Mouse (Mus musculus) cerebellum, adult 18-20 months (tissue): ENCODE measurements around the gene Supt4a.

ENCODE experiments used
- DNase-seq, 2 experiments: peaks; one replicate each; pipeline ENCODE4 v3.0.0; 2021

Supt4a gene

DNA sequence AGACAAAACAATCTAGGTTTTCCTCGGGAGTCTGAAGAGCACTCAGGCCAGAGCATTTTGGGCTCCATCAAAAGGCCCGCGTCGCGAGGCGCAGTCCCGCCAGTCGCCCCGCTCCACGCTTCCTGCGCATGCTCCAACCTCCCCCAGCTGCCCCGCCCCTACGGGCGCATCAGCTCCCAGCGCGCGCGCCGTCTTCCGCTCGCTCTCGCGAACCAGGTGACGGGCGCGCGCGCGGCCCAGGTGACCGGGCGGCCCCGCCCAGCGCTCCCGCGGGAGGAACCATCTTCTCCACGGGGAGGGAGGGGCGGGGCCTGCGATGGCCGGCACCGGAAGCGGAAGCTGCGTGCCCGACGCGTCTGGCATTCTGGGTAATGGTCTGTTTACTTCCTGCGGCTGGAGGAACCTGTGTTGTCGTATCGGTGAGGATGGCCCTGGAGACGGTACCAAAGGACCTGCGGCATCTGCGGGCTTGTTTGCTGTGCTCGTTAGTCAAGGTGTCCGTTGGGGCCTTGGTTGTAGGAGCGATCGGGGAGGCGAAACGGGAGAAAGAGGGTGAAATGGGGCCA, at the start of gene Supt4a:
Supt4a (plus strand) TSS at position 378 of the 566 bp plus-strand sequence.
- DNase-seq = peak; percentile 96 to 99

DNA sequence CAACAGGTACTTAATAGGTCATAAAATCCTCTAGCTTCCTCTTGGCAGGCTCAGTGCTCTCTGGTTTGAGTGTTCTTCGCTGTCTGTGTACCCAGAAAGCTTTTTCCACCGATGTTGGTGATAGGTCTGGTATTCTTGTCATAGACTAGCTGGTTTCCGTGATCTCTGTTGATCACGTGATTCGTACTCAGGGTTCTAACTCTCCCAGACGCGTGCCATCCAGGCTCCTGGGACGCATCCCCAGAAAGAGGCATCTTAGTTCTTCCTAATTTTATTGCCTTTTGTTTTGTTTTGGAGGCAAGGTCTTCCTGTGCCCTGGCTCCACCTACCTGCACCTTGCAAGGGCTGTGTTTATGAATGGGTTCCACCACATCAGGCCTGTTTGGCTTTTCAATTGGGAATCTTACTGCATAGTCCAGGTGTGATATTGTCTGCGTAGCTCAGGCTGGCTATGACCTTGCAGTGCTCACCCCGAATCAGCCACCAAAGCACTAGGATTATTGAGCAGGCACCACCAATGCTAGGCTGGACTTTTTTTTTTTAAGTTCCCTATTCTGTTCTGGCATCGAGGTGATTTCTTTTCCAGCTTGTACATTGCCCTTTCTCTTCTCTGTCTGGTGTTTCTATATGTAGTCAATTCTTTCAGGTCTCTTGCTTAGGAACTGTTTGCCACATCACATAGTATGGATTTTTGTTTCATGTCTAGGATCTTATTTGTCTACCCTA, 48.7 kb upstream of the Supt4a start:
- no peak for DNase-seq

DNA sequence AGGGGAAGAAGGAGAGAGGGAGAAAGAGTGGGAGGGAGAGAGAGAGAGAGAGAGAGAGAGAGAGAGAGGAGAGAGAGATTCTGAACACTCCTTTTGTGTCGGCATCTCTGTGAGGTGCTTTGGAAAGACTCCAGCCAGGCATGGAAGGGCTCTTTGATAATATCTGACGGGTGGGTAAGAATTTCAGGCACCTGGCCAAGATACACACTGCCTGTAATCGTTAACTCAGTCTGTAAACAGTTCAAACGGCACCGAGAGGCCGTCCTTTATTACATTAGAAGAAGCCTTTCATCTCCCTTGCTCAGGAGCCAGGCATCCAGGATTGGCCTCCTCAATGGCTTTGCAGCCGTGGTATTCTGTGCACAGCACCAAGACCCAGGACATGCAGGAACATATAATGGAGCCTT, 47.9 kb upstream of the Supt4a start:
- no peak for DNase-seq

DNA sequence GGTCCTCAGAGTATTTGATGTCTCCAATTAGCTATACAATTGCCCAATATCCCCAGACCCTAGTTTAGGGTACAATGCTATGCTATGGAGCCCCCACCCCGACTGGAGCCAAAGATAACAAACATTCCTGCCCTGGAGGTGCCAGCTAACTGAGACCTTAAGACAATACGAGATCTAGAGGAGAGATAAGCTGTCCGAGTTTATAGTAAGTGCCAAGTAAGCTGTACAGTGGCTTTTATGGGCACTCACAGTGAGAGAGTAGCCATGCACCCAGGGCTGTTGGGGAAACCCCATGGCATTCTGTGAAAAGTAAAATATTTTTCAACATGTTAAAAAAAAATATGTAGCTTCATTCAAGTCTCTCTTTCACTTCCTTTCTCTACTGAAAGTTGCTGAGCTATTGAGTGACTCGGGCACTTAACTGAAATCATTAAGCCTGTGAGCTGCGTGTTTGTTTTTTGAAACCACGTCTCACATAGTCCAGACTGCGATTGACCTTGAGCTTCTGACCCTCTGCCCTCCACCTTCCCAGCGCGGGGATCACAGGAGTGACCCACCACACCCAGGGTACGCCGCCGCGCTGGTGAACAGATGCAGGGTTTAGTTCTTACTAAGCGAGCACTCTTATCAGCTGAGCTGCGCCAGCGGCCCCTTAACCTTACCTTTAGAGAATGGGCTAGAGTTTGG, 47.2 kb upstream of the Supt4a start:
- no peak for DNase-seq

DNA sequence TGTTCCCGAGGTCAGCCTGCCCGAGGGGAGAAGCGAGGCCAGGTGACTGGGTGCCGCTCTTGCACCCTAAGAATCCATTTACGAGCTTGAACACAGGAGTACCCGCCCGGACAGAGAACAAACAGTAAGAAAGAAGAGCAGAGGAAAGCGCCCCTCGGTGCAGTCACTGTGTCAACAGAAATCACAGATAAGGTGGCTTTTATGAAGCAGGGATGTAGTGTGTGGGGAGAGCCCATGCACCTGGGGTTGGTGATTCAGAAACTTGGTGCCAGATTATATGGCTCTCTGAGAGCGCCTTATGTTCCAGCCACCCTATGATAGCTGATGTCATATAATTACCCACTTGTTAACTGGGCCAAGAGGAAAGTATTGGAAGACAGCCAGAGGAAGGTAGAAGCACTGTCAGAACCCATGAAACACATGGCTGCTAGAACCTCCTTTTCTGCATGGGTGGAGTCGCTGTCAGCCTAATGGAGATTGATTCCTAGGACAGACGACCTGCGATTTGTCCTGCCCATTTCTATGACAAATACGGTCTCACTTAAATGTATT, 40.1 kb upstream of the Supt4a start:
- no peak for DNase-seq

DNA sequence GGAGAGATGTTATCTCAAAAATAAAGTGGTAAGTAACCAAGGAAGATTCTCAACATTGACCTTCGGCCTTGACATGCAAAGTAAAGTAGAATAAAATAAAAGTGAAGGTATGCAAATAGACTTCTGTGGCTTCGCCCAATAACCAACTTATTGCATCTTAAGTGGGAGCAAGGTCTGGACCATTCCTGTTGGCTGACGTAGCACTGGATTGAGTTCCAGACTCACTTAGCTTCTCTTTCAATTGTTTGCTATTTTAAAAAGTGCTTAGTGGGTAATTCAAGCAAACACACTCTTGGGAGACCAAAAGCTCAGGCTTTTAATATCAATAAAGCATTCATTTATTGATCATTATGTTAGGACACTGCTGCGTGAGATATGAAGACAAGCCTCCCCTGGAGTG, 39.2 kb upstream of the Supt4a start:
- DNase-seq = no peak

DNA sequence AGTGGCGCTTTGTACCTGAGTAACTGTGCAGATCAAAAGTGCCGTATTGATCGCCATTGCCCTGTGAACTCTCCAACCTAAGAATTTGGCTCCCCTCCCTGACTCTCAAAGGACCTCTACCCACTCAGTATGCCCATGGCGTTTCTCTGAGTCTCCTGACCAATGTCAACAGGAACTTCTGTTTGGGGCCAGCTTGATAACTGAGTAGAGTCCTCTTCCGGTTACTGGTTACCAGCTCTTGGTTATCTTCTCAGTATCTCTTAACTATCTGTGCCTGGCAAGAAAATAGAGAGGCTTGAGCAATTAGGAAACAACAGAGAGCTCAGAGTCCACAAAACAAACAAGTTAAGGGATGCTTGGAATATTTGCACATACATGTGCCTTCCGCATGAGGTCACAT, 36.2 kb upstream of the Supt4a start:
- no peak for DNase-seq

DNA sequence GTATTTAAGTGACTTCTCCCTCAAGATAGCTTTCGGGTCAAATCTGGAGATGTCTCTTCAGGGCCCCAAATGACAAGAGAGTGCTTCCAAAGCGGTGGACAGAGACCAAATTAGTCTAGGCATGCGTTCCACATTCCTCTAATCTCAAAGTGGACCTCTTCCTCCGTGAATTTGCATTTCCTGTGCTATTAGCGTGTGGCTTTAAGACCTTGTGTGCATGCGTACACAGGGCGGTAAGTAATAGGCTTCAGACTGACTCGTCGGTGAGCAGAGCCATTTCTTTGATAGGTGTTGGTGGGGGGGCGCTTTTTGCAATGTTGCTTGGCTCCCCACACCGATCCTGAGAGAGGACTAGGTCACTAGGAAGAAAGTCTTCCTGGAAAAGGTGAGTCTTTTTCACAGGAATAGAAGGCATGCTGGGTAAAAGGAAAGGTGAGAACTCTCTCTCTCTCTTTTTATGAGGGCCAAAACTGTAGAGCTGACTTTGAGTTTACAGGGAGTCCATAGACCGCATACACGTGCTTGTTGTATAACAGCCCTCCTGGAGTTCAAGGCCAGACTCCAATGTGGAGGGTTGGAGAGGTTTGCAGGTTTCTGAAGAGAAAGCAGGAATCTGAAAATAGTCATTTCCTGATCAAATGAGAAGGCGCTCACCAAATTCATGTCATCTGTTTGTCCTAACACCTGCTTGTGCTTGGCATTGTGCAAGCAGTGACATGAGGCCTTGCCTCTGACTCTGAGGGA, 35.3 kb upstream of the Supt4a start:
- no peak for DNase-seq

DNA sequence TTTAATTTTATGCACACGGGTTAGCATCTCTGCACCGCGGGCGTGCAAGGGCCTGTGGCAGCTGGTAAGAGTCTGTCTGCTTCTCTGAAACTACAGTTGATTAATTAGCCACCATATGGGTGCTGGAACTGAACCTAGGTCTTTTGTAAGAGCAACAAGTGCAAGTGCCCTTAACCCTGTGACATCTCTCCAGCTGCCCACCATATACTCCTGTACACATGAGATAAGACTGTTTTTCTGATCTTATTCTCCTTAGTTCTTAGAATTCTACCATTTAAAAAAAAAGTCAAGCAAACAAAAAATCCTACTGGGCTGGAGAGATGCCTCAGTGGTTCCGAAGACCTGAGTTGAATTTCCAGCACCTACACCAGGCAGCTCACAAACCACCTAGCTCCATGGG, 33.7 kb upstream of the Supt4a start:
- DNase-seq = no peak

DNA sequence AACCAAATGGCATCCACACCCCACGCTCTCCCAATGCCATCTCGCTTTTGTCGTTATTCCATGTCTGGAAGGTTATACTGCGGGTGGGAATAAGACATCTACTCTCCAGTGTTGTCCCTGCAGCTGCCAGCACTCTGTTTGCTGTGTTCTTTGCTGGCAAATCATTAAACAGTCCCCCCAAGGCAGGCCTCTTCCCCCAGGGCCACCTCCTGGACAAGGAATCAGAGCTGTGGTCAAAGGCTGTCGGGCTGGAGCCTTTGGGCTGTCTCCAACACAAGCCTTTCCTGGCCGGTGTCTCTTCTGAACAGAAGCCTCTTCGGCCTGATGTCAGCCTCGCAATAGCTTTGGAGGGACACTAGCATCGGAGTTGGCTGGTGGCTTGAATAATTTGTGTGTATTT, 33.1 kb upstream of the Supt4a start:
- DNase-seq = no peak

DNA sequence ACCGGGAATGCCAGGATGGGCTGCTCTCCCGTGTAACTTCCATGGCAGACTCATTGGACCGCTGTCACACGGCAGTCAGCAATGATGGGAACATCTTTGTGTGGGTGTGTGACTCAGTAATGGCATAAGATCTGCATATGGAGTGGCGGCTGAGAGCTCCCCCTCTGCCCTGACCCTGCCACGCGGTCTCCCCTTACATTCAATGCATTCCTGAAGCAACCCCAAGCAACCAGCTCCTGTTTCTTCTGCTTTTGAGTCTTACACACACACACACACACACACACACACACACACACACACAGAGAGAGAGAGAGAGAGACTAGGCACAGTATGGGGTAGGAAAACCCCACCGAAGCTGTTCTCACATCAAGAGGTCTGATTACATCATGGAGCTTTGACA, 29.8 kb upstream of the Supt4a start:
- DNase-seq = no peak

DNA sequence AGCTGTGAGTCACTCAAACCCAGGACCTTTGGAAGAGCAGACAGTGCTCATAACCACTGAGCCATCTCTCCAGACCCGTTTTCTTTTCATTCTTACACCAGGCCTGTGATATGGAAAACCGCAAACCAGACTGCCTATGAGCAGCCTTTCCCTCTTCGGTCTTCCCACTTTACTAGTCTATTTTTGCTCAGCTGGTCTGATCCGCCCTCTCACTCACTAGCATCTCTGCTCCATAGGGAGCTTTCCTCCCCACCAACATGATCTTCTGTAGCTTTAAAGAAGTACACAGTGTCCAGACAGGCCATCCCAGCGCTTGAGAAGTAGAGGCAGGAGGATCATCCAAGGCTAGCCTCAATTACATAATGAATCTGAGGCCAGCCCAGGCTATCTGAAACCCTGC, 28.4 kb upstream of the Supt4a start:
- DNase-seq = no peak

DNA sequence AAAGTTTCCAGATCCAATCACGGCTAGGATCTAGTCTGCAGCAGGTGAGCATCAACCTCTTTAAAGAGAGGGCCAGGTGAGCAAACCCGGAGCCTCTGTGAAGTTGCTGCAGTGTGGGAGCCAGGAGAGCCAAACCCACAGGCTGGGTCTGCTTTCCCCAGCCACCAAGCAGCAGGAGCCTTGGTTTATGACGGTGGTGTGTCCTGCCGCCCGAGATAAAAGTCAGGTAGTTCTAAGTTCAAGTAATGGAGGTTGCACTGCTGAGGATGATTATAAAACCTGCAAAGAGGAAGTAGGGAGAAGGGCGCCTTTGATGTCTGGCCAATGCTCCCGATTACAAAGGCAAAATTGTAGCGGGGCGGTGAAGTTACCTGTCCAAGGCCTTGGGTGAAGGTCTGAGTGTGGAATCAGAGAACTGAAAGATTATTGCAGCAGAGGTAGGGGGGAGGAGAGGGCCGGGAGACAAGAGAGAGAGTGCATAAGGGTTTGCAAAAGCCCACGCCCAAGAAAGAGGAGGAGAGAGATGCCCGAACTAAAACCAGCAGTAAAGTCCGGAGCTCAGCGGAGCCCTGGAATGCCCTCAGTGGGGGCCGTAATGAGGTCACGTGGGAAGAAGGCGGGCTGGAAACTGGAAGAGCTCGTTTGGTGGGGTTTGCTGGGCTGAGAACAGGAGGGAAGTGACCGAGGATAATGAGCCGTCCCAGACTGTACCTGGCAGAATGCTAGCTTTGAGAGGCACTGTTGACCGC, 27.7 kb upstream of the Supt4a start:
- DNase-seq = peak in 1 of 2 experiments; percentile 12

DNA sequence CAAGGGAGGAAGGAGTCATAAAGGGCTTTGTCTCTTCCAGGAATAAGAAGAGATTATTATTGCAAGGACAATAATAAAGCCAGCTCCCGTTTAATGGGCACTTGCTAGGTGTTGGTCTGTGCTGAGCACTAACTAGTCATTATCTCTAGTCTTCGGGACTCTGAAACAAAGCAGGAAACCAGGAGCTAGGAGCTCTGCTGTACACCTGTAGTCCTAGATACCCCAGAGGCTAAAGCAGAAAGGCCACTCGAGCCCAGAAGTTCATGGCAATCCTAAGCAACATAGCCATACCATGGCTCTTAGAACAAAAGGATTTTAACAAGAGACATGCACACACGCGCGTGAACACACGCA, 27.1 kb upstream of the Supt4a start:
- no peak for DNase-seq

DNA sequence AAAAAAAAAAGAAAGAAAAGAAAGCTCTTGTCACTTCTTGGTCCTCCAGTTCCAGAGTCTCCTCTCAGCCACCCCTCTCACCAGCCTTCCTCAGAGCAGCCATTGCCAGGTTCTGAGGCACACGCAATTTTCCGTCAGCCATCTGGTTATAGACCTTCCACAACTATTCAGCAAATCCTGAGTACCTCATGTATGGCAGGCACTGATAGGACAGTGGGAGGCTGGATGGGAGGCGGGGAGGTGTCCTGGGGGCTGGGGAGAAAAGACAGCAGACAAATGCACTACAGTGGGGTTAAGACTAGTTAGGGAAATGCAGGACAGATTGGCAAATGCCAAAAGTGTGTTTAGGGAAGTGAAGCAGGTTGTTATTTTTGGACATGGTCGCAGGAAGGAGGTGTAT, 25.2 kb upstream of the Supt4a start:
- no peak for DNase-seq

DNA sequence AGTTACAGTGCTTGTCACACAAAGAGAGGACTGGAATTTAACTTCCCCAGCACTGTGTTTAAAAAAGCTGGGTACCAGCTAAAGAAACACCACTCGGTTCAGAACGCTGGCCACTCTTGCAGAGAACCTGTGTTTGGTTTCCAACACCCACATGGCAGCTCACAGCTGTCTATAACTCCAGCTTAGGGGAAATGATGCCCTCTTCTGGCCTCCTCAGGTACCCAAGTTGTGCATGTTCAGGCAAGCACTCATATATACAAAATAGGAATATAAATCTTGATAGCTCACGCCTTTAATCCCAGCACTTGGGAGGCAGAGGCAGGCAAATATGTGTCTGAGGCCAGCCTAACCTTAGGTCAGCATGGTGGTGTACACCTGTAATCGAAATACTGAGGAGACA, 21.4 kb upstream of the Supt4a start:
- no peak for DNase-seq

DNA sequence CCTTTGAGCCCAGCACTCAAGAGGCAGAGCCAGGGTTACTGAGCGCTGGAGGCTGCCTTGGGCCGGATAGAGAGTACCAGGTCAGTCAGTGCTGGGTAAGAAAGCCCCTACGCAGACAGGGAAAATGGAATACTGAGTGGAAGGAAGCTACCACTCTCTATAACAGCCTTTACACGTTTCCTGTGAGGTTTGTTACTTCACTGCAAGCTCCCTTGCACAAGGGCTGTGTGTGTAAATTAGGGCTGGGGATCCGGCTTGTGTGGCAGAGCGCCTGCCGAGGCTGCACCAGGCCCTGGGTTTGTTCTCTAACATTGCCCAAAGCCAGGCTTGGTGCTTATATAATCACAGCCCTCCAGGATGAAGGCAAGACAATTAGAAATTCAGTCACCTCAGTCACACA, 17.8 kb upstream of the Supt4a start:
- no peak for DNase-seq

DNA sequence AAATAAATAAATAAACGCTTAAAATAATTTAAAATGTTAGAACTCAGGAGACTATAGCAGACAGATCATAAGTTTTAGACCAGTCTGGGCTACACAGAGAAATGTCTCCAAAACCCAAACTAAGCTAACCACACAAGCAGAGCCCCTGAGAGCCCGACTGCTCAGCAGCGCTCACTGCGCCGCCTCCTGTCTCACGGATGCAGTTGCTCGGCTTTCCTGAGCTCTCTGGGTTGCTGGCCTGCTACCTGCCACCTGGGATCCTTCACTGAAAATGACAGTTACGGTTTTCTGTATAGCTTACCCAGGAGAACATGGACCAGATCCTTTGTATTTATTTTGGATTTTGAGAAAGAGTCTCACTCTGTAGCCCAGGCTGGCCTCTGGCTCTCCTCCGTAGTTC, 17.0 kb upstream of the Supt4a start:
- no peak for DNase-seq

DNA sequence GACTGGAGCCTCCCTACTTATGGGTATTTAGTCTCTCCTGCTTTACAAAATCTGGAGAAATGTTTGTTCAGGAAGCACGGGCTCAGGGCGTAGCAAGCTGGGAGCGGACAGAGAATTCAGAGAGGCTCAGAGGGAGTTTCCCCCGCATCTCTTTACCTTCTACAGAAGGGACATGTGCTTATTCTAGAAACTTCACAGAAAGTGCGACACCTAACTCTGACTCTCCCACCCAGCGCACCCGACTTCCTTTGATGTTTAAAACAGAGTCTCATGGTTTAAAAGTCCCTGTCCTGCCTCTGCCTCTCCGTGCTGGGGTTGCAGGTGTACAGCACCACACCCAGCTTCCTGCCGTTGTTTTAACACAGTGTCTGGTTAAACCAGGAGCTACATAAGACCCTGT, 16.5 kb upstream of the Supt4a start:
- no peak for DNase-seq

DNA sequence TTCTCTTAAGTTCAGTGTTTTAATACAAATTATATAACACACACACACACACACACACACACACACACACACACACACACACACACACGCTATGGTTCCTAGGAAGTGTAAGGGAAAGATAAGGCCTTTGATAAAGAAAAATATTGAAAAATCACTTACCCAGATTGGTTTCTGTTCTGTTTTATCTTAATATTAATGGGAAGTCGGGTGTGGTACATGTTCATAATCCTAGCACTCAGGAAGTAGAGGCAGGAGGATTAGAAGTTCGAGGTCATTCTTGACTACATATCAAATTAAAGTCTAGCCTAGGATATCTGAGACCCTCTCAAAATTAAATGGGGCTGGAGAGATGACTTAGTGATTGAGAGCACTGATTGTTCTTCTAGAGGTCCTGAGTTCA, 15.2 kb upstream of the Supt4a start:
- DNase-seq = no peak

DNA sequence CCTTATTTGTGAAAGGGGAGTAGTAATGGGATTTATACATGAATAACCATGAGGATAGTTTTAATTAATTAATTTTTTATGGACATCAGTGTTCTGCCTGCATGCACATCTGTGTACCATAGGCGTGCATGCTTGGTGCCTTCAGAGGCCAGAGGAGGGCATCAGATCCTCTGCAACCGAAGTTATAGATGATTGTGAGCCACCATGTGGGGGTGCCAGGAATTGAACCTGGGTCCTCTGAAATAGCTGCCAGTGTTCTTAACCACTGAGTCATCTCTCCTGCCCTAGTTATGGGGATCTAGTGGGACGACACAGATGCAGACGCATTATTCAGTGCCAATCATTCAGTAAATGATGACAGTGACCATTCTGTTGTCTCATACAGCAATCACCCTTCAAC, 14.5 kb upstream of the Supt4a start:
- no peak for DNase-seq

DNA sequence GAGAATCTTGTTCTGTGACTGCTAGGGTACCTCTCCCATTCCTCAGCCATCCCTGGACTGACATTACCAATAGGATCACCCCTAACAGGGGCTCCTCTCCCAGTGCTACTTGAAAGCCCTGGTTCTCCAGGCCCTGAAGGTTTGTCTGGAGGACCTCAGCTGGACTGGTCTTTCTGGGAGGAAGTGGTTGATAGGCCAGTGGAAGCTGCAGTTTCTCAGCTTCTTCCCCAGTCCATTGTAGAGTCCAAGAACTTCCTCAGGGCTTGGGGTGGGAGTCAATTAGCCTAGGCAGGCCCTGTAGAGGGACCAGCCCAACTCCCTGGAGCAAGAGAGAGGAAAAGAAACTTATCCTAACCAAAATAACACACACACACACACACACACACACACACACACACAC, 11.8 kb upstream of the Supt4a start:
- no peak for DNase-seq
